Mouse (Mus musculus) cerebellum, adult 11 months (tissue): Measurements from ENCODE around the gene Pithd1.
"Not testable (repeated sequence)": the region's sequence is repeated elsewhere in the genome, so short reads cannot be mapped to it uniquely, and the experiment has no call there.

Experiments
- DNase-seq: peaks from one replicate; pipeline ENCODE4 v3.0.0; 2022

Pithd1 gene

DNA sequence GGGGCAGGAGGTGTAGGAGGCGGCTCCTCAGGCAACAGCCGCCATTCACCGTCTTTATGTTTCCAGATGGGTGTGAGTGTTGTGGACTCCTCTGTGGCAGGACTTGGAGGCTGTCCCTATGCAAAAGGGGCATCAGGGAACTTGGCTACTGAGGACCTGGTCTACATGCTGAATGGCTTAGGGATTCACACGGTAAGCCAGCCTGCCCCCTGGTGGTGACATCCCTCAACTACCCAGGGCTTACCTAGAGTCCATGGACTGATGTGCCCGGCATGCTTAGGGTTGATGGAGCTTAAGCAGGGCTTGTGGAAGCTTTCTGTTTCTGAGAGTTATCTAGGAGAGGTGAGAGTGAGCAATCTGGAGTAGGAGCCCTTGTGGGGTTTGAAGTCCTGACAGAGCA is 26.3 kb downstream of the Pithd1 start:
- DNase-seq: peak; percentile 74

GRCm38 (mm10) chr4:135958354-135958753 is 28.7 kb downstream of the Pithd1 start:
- no peak for DNase-seq

DNA sequence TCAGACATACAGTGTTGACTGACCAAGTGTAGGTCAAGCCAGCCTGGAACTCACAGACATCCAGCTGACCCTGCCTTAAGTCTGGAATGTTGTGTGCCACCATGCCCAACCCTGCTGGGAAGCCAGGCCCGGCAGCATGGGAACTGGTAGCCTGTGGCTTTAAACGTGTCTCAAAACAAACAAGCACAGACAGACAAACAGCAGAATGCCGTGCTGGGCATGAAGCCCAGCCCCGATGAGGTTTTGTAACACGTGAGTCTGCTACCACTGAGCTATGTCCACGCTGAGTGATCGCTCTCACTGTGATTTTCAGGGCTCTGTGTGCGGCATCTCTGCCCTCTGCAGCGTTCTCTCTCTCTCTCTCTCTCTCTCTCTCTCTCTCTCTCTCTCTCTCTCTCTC is 31.2 kb downstream of the Pithd1 start:
- DNase-seq: no peak

DNA sequence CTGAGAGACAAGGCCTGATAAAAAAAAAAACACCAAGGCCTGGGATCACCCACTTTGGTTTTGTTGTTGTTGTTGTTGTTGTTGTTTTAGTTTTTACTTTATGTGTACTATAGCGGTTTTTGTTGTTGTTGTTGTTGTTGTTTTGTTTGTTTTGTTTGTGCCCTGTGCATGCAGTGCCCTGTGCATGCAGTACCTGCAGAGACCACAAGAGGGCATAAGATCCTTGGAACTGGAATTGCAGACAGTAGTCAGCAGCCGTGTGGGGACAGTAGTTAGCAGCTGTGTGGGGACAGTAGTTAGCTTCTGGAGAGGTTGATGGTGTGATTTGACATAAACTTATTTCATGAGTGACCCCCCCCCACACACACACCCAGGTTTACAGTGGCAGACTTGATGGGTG is 32.8 kb downstream of the Pithd1 start:
- peak; percentile 70 for DNase-seq

DNA sequence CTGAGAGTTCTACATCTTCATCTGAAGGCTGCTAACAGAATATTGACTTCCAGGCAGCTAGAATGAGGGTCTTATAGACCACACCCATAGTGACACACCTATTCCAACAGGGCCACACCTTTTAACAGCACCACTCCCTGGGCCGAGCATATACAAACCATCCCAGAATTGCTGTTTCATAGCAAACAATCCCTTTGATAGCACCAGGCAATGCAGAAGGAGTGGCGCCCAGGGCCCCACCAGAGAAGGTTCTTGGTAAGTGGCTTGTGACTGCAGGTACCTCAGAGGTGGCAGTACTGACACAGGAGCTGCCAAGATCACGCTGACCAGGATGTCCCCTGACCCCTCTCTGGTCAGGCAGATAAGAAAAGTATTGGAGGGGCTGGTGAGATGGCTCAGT is 33.9 kb downstream of the Pithd1 start:
- DNase-seq: no peak

- DNase-seq: no peak
Measured at GRCm38 (mm10) chr4:135951505-135951904, 35.6 kb downstream of the Pithd1 start.

DNA sequence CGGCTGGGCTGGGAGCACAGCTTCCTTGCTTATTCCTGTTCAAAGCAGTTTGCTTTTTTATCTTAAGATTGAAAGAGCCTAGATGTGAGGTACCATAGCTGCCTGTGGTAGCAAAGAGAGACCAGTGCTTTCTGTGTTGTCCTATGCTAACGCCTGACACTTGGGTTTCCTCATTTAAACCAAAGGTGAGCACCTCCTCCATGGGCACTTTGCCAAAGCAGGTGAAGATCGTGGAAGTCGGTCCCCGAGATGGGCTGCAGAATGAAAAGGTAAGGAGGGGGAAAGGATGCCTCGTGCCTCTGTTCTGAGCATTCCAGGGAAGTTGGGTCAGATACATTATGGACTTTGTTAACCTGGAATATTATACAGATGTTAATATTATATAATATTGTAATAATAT is 36.7 kb downstream of the Pithd1 start:
- DNase-seq: no peak

DNA sequence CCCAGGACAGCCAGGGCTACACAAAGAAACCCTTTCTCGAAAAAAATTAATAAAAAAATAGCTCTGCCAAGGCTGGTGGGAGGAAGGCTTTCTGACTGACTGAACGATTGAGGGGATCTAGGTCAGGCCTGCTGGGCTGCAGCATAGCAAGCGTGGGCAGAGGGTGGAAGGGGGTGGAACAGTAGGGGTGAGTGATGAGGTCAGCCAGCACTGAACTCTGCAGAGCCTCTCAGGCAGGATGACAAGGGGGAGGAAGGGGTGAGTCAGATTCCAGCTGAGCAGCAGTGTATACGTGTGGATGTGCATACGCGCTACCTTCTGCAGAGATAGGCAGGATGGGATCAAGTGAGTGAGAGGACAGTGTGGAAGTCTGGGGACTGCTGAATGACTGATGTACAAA is 37.2 kb downstream of the Pithd1 start:
- DNase-seq: no peak

DNA sequence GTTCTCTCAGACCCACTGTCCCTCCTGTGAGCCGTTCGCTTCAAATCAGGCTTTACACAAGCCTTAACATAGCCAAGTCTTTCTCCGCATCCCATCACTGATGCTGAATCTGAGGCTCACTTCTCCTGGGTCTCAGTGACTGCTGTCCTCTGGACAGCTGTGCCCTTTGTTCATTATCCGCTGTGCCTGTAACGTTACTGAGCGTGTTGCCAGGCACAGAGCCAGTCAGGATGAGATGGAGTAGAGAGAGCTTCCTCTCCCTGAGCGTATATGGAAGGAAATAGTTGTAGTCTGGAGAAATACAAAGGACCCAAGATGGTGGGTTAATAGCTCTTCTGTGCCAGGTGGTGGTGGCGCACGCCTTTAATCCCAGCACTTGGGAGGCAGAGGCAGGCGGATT is 37.6 kb downstream of the Pithd1 start:
- no peak for DNase-seq

GRCm38 (mm10) chr4:135948142-135948541 is 38.9 kb downstream of the Pithd1 start:
- DNase-seq: no peak

- no peak for DNase-seq
Measured at GRCm38 (mm10) chr4:135946659-135947301, 40.3 kb downstream of the Pithd1 start.

DNA sequence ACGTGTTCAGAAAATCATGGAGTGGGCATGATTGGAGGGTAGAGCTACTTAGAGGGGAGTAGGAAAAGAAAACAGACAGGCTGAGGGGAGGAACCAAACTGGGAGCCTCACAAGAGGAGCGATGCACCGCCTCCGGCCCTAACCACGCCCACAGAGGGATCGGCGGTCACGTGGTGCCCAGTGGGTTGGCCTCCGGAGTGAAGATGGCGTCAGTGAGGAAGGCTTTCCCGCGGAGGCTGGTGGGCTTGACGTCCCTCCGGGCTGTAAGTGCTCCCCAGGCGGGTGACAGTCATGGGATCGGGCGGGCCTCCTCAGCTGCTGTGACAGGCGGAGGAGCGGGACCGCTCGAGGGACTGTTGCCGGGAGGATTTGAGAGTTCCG is 40.8 kb downstream of the Pithd1 start, which contains the start of gene Hmgcl:
Gene Hmgcl (plus strand): TSS at position 171 of the 381 bp plus-strand sequence.
- DNase-seq: peak; percentile 92

DNA sequence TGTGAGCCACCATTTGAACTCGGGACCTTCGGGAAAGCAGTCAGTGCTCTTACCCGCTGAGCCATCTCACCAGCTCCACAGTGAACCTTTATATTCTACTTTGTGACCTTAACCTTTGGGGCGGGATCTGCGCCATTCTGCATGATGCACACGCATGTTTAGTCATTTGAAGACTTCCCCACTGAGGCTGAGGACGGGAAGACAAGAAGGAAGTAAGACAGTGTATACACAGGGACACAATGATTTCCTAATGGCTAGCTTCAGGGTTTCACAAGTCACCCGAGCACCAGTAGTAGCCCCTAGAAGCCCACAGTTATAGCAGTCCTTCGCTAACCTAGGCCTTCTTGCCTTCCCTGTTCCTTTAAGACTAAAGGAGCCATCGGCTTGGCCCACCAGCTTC is 41.4 kb downstream of the Pithd1 start:
- DNase-seq: no peak

DNA sequence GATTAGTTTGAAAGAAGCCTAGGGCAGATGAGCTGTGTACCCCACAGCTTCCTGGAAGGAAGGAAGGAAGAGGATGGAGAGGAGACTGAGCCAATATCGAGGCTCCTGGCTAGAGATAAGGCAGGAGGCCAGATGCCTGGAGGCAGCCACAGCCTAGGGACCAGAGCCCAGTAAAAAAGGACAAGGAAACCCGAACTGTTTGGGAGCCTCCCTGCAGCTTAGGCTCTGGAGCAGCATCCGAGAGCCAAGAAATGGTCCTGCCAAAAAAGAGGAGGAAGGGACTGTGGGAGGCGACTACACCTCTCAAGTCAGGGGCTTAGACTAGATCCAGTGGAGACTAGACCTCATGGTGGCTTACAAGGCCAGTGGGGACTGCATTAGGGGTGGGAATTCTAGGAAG is 43.7 kb downstream of the Pithd1 start:
- no peak for DNase-seq

DNA sequence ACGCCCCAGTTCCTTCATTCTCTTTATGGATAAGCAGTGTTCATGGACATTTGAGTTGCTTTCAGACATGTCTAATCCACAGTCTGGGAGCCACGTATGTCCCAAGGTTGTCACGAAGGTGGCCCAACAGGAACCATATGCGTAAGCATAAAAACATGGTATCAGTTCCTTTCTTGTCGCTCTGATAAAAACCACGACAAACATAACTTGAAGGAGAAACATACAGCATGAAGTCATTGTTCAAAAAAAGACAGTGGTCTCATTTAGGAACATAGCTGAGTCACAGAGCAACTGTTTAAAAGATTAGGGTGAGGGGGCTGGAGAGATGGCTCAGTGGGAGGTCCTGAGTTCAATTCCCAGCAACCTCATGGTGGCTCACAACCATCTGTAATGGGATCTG is 44.9 kb downstream of the Pithd1 start:
- no peak for DNase-seq

DNA sequence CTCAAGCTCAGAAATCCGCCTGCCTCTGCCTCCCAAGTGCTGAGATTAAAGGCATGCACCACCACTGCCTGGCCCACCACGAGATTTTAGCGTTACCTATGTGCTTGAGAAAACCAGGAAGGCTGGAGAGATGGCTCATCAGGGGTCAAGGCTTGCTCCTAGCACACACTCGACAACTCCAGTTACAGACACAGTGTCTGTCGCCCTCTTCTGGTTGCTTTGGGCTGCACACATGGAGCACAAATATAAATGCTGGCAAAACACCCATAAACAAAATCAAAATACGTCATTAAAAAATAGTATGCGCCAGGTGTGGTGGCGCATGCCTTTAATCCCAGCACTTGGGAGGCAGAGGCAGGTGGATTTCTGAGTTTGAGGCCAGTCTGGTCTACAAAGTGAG is 46.0 kb downstream of the Pithd1 start:
- not testable (repeated sequence) for DNase-seq

- DNase-seq: no peak
Measured at GRCm38 (mm10) chr4:135938858-135939257, 48.2 kb downstream of the Pithd1 start.

- no peak for DNase-seq
Measured at GRCm38 (mm10) chr4:135935502-135935901, 51.6 kb downstream of the Pithd1 start.

DNA sequence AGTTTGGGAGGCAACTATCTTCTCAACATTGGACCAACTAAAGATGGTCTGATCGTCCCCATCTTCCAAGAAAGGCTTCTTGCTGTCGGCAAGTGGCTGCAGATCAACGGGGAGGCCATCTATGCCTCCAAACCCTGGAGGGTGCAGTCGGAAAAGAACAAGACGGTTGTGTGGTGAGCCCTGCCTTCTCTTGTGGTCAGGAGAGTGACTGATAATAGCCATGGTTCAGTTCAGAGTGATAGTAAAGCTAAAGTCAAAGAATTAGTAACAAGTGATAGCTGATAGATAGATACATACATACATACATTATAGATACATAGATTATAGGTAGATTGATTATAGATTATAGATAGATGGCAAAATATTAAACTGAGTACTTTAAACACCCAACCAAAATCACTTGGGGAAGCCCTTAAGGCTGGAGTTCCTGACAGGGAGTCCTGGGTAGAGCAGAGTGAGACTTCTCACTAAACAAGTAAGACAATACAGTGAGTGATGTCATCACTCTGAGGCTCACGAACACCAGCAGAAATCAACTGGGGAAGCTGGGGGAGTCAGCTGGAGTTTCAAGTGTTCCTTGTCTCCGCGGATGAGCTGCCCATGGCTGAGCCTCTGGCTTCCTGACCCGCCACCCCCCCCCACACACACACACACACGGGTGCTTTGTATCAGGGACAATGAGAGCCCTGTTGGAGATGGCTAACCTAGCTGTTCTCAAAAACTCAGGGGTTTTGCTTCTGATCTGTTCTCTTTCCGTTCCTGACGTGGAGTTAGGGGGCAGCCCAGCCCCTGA is 52.2 kb downstream of the Pithd1 start:
- no peak for DNase-seq

DNA sequence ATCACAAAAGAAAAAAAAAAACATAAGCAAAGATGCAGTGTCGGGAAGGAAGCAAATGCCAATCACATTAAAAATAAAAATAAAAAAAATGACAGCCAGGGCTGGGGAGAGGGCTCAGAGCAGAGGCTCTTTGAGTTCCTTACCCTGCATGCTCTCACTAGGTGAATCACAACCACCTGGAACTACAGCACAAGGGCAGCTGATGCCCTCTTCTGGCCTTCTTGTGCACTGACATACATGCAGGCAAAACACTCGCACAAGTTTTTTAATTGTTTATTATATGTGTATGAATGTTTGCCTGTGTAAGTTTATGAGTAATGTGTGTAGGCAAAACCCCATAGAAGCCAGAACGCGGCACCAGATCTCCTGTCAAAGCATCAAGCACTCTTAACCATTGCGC is 55.2 kb downstream of the Pithd1 start:
- DNase-seq: no peak

DNA sequence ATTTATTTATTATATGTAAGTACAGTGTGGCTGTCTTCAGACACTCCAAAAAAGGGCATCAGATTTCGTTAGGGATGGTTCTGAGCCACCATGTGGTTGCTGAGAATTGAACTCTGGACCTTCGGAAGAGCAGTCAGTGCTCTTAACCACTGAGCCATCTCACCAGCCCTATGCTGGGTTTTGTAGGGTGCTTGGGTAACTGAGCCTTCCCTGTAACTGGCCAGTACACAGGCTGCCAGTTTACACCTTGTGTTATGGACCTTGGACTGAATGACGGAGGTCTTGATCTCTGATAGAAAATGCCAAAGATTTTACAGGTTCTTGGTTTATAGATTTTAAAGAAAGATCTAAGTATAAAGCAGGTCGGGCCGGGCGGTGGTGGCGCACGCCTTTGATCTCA is 56.8 kb downstream of the Pithd1 start:
- DNase-seq: no peak

- DNase-seq: no peak
Measured at GRCm38 (mm10) chr4:135929828-135930227, 57.2 kb downstream of the Pithd1 start.

- no peak for DNase-seq
Measured at GRCm38 (mm10) chr4:135929405-135929804, 57.7 kb downstream of the Pithd1 start.

DNA sequence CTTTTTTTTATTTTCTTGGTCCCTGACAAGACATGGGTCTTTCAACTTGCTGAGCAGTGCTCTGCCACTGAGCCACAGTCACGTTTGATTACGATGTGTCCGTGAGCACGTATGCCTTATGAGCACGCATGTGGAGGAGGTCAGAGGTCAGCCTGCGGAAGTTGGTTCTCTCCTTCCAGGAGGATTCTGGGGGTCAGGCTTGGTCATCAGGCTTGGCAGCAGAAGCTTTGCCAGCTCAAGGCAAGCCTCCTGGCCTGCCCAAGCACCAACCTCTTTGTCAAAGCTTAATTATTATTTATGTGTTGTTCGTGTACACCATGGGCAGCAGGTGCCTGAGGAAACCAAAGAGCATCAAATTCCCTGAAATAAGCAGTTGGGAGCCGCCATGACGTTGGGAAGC is 58.7 kb downstream of the Pithd1 start:
- DNase-seq: no peak

- DNase-seq: no peak
Measured at GRCm38 (mm10) chr4:135926861-135927260, 60.2 kb downstream of the Pithd1 start.
